Mouse (Mus musculus): ENCODE data around the gene Bdkrb2.

Bdkrb2 gene

GRCm38 (mm10) chr12:105597135-105597534, 34.1 kb downstream of the Bdkrb2 start:
- no peak for DNase-seq

GRCm38 (mm10) chr12:105598503-105598902, 35.5 kb downstream of the Bdkrb2 start:
- DNase-seq: no peak

- DNase-seq: no peak
These were observed 36.1 kb downstream of the Bdkrb2 start for GRCm38 (mm10) chr12:105599098-105599497.

GRCm38 (mm10) chr12:105601586-105601985, 38.6 kb downstream of the Bdkrb2 start:
- DNase-seq: no peak

GRCm38 (mm10) chr12:105602581-105603210, 39.7 kb downstream of the Bdkrb2 start, which contains the start of gene Bdkrb1:
Gene Bdkrb1, plus strand, starts transcription at chr12:105603085.
- no peak for DNase-seq

- DNase-seq: no peak
These were observed 40.9 kb downstream of the Bdkrb2 start for GRCm38 (mm10) chr12:105603904-105604303.

GRCm38 (mm10) chr12:105605212-105605611, 42.2 kb downstream of the Bdkrb2 start:
- DNase-seq: no peak

- no peak for DNase-seq
These were observed 43.9 kb downstream of the Bdkrb2 start for GRCm38 (mm10) chr12:105606881-105607280.

GRCm38 (mm10) chr12:105611045-105611444, 48.0 kb downstream of the Bdkrb2 start:
- DNase-seq: no peak

GRCm38 (mm10) chr12:105611748-105612147, 48.7 kb downstream of the Bdkrb2 start:
- peak; percentile 23 for DNase-seq

- no peak for DNase-seq
These were observed 50.5 kb downstream of the Bdkrb2 start for GRCm38 (mm10) chr12:105613559-105613958.

- DNase-seq: no peak
These were observed 59.0 kb downstream of the Bdkrb2 start for GRCm38 (mm10) chr12:105622048-105622447.

- no peak for DNase-seq
These were observed 60.0 kb downstream of the Bdkrb2 start for GRCm38 (mm10) chr12:105622981-105623539.

GRCm38 (mm10) chr12:105625798-105626197, 62.8 kb downstream of the Bdkrb2 start:
- DNase-seq: no peak

GRCm38 (mm10) chr12:105634374-105635067, 71.5 kb downstream of the Bdkrb2 start:
- no peak for DNase-seq

GRCm38 (mm10) chr12:105636551-105636950, 73.5 kb downstream of the Bdkrb2 start:
- DNase-seq: no peak

GRCm38 (mm10) chr12:105637554-105637953, 74.5 kb downstream of the Bdkrb2 start:
- no peak for DNase-seq

GRCm38 (mm10) chr12:105642770-105643321, 79.8 kb downstream of the Bdkrb2 start:
- no peak for DNase-seq
